Mouse (Mus musculus) limb, embryonic 14.5 days (tissue): Measurements from ENCODE around the gene Stim1. TPM values are rescaled to one million over a fixed set of nuclear protein-coding genes. Genes with fewer than 3 reads are reported as not detected.

Experiments
- ATAC-seq: fragments of 200-750 bp; cut with Nextera tagmentation; 2 replicates; pipeline ENCODE4 v1.8.0; 2017; ENCODE audit warnings: low read depth, moderate number of reproducible peaks, moderate TSS enrichment; ENCODE audit not compliant: low FRiP score
- DNase-seq: peaks from one replicate; pipeline ENCODE4 v3.0.0-alpha.2; 2015; ENCODE audit warnings: low spot score
- H3K27ac ChIP-seq: fragments of 300-500 bp; sonication (generic); replicated peaks from 2 replicates; pipeline ENCODE4 v1.5.1; 2014; ENCODE audit warnings: low read depth, mild to moderate bottlenecking, low read length, moderate library complexity, mixed read lengths
- H3K27me3 ChIP-seq: fragments of 300-500 bp; sonication (generic); 2 replicates; pipeline ENCODE4 v1.6.1; 2014; ENCODE audit warnings: low read length, mixed read lengths; ENCODE audit not compliant: control insufficient read depth, insufficient read depth
- H3K36me3 ChIP-seq: fragments of 300-500 bp; sonication (generic); 2 replicates; pipeline ENCODE4 v1.6.1; 2014; ENCODE audit warnings: mild to moderate bottlenecking, low read length, moderate library complexity, mixed read lengths; ENCODE audit not compliant: control insufficient read depth, insufficient read depth
- H3K4me1 ChIP-seq: fragments of 300-500 bp; sonication (generic); 2 replicates; pipeline ENCODE4 v1.6.1; 2014; ENCODE audit warnings: antibody characterized with exemption, low read length, mixed read lengths; ENCODE audit not compliant: control insufficient read depth, insufficient read depth
- H3K4me2 ChIP-seq: fragments of 300-500 bp; sonication (generic); replicated peaks from 2 replicates; pipeline ENCODE4 v1.6.1; 2014; ENCODE audit warnings: low read depth, mild to moderate bottlenecking, low read length, moderate library complexity; ENCODE audit not compliant: severe bottlenecking
- H3K4me3 ChIP-seq: fragments of 300-500 bp; sonication (generic); replicated peaks from 2 replicates; pipeline ENCODE4 v1.5.1; 2014; ENCODE audit warnings: low read length
- H3K9ac ChIP-seq: fragments of 300-500 bp; sonication (generic); 2 replicates; pipeline ENCODE4 v1.6.1; 2014; ENCODE audit warnings: mild to moderate bottlenecking, low read depth, low read length, moderate library complexity; ENCODE audit not compliant: severe bottlenecking
- H3K9me3 ChIP-seq: fragments of 300-500 bp; sonication (generic); 2 replicates; pipeline ENCODE4 v1.6.1; 2016; ENCODE audit warnings: low read length; ENCODE audit not compliant: control insufficient read depth
- POLR2A ChIP-seq: fragments of 200-500 bp; IDR thresholded peaks from 2 replicates; pipeline ENCODE4 v1.8.0; 2012; ENCODE audit warnings: inconsistent platforms, mild to moderate bottlenecking, moderate library complexity, borderline replicate concordance; ENCODE audit not compliant: insufficient read depth, insufficient read length; ENCODE audit errors: extremely low read depth
- whole genome bisulfite sequencing: fragments of 180-500 bp; shearing (Covaris S2); extraction: QIAGEN DNeasy Blood & Tissue Kit; methylation state at CpG from one replicate; pipeline ENCODE4 v1.1.7; 2014; 5-methylcytosine and 5-hydroxymethylcytosine counted together
- polyA plus RNA-seq, 2 experiments: library from polyadenylated mRNA; depleted of rRNA in 1 of 2; stranded (reverse) in 1 of 2; unstranded in 1 of 2; fragments of >200 nt; fragmentation: Nextera tagmentation in 1 of 2; extraction: Ambion mirVana in 1 of 2; gene quantifications; 2 replicates each; pipeline versions ENCODE4 v1.2.1 to v1.2.3; 2012 to 2014

Stim1 gene
- polyA plus RNA-seq, 2 experiments = 27.7 to 49.1 TPM

DNA sequence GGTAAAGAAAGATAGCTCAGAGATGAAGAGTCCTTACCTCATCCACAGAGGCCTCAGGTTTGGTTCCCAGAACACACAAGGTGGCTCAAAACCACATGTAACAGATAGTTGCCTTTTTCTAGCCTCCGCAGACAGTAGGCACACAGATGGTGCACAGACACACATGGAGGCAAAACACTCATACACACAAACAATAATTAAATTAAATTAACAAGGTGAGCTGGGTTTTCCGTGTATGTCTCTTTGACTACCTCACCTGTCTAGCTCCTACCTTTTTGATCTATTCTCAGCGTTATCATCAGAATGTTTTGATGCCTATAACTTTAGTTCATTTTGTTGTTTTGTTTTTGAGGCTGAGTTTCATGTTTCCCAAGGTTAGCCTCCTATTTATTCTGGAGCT lies 11.7 kb upstream of the Stim1 start, which contains the start of gene Rhog:
TSS of gene Rhog (minus strand) at position 101 of the 400 bp plus-strand sequence.
- 79% methylated on average over 3 of the region's 3 CpGs for WGBS
- no peaks in the 10 kb centered on the region for H3K4me1 ChIP-seq
- H3K4me3 ChIP-seq = no peak within 1 kb of the TSS
- no peaks in the 10 kb centered on the region for H3K27me3 ChIP-seq
- TF ChIP-seq POLR2A = no peak
- ATAC-seq (no peak), DNase-seq (no peak)
- H3K4me2 ChIP-seq = no peak within 1 kb of the TSS
- no peaks in the 10 kb centered on the region for H3K36me3 ChIP-seq
- no peaks in the 10 kb centered on the region for H3K9me3 ChIP-seq
- H3K9ac ChIP-seq = no peak within 1 kb of the TSS
- no peak within 1 kb of the TSS for H3K27ac ChIP-seq

DNA sequence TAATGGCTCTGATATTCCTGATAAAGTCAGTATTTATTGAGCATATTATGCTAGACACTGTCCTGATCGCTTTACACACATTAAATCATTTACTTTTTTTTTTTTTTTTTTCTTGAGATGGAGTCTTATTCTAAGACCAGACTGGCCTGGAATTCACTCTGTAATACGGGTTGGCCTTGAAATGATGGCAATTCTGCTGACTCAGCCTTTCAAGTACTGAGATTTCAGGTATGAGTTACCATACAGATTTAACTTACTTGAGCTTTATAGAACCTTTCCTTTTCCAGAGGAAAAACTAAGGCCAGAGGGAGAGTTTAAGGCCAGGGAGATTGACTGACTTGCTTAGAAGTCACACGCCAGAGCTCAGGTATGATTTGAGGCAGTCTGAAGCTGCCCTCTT lies 11.0 kb upstream of the Stim1 start:
- TF ChIP-seq POLR2A = no peak
- Histone ChIP-seq H3K4me1 (no peaks in the 10 kb centered on the region), H3K9me3 (no peaks in the 10 kb centered on the region), H3K27ac (no peak overlapping the region), H3K36me3 (no peaks in the 10 kb centered on the region), H3K9ac (no peak overlapping the region), H3K4me2 (no peak overlapping the region), H3K4me3 (no peak overlapping the region), H3K27me3 (no peaks in the 10 kb centered on the region)
- 77% methylated on average over 3 of the region's 3 CpGs for WGBS
- DNase-seq = no peak
- ATAC-seq = no peak

DNA sequence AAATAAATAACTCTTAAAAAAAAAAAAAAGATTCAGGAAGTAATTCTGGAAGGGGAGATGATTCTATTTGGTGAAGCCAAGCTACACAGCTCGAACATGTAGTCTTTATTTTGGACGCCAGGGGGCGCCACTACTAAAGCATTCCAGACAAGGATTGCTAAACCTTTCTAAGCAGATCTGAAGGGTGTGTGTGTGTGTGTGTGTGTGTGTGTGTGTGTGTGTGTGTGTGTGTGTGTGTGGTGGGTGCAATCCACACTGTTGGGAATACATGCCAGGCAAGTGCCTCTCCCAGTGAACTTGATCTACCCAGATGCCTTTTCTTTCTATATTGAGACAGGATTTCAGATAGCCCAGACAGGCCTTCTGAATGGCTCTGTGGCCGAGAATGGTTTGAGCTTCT lies 9.4 kb upstream of the Stim1 start:
- H3K9ac ChIP-seq = no peak overlapping the region
- DNase-seq (peak; percentile 85), ATAC-seq (peak; percentile 61; the same call in 1 of the 2 replicates)
- H3K4me1 ChIP-seq = no peaks in the 10 kb centered on the region
- no peak overlapping the region for H3K4me3 ChIP-seq
- no peaks in the 10 kb centered on the region for H3K27me3 ChIP-seq
- 24% methylated on average over 4 of the region's 4 CpGs for WGBS
- H3K9me3 ChIP-seq = no peaks in the 10 kb centered on the region
- no peak for TF ChIP-seq POLR2A
- H3K36me3 ChIP-seq = no peaks in the 10 kb centered on the region
- no peak overlapping the region for H3K27ac ChIP-seq
- no peak overlapping the region for H3K4me2 ChIP-seq

DNA sequence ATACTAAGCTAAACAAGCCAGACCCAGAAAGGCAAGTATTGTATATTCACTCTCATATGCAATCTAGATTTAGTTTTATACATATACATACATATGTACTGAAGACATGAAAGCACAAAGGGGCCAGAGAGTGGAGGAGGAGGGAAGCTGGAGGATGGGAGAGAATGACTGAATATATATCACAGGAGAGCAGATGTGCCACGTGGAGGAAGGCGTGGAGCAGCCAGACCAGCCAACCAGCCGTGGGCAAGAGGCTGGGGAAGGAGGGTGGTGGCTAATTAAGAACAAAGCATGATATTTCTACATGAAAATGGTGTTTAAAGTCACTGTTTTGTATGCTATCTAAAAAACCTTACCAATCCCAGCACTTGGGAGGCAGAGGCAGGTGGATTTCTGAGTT lies 8.9 kb upstream of the Stim1 start:
- ATAC-seq (no peak), DNase-seq (no peak)
- no peak overlapping the region for H3K4me2 ChIP-seq
- no peaks in the 10 kb centered on the region for H3K36me3 ChIP-seq
- no peaks in the 10 kb centered on the region for H3K4me1 ChIP-seq
- WGBS = 61% methylated on average over 3 of the region's 3 CpGs
- H3K27me3 ChIP-seq = no peaks in the 10 kb centered on the region
- no peak for TF ChIP-seq POLR2A
- H3K27ac ChIP-seq = no peak overlapping the region
- no peak overlapping the region for H3K4me3 ChIP-seq
- no peak overlapping the region for H3K9ac ChIP-seq
- H3K9me3 ChIP-seq = no peaks in the 10 kb centered on the region

DNA sequence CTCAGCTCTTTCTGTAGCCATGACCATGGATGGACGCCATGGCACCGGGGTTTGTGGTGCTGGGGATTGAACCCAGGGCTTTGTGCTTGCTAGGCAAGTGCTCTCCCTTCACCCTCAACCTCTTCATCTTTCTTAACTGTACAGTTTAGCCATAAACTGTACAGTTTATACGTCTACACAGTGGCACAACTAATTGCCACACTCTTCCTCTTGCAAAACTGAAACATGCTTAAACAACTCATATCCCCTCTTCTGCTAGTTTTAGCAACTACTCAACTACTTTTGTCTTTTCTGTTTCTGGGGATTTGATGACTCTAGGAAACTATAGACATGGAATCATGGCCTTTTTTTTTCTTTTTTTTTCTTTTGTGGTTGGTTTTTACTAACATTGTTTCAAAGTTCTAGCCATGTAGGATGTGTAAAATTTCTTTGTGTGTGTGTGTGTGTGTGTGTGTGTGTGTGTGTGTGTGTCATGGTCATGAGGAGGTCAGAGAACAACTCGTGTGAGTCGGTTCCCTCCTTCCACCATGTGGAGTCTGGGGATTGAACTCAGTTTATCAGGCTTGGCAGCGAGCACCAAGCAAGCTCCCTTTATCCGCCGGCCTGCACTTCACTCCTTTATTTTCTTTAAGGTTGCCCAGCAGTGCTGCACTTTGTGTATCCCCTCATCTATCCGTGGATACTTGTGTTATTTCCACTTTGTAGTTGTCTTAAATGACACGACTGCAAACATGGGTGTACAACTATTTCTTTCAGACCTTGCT lies 7.7 kb upstream of the Stim1 start:
- whole genome bisulfite sequencing = 78% methylated on average over 10 of the region's 10 CpGs
- H3K4me3 ChIP-seq = no peak overlapping the region
- no peak for ATAC-seq

More for the DNA sequence above, 7.7 kb upstream of the Stim1 start:
- DNase-seq = no peak
- Histone ChIP-seq H3K27ac (no peak overlapping the region), H3K4me2 (no peak overlapping the region), H3K27me3 (no peaks in the 10 kb centered on the region), H3K36me3 (no peaks in the 10 kb centered on the region), H3K9me3 (no peaks in the 10 kb centered on the region), H3K9ac (no peak overlapping the region), H3K4me1 (no peaks in the 10 kb centered on the region)
- no peak for TF ChIP-seq POLR2A
